Mouse (Mus musculus) liver, embryonic 15.5 days (tissue): Measurements from ENCODE around the gene Psmd3. TPM values are rescaled to one million over a fixed set of nuclear protein-coding genes. Genes with fewer than 3 reads are reported as not detected.
A peak's percentile ranks its signal among the peaks of the same experiment; 100 is the strongest.
"Not testable (repeated sequence)": the region's sequence is repeated elsewhere in the genome, so short reads cannot be mapped to it uniquely, and the experiment has no call there.

ENCODE experiments used
- ATAC-seq: fragments of 200-750 bp; cut with Nextera tagmentation; 2 replicates; pipeline ENCODE4 v1.8.0; 2017; ENCODE audit warnings: moderate number of reproducible peaks, mild to moderate bottlenecking, moderate library complexity; ENCODE audit not compliant: insufficient read depth
- H3K27ac ChIP-seq: fragments of 300-500 bp; sonication (generic); replicated peaks from 2 replicates; pipeline ENCODE4 v1.5.1; 2015; ENCODE audit warnings: mild to moderate bottlenecking, inconsistent platforms
- H3K27me3 ChIP-seq: fragments of 300-500 bp; sonication (generic); 2 replicates; pipeline ENCODE4 v1.6.1; 2015; ENCODE audit warnings: mild to moderate bottlenecking, inconsistent platforms
- H3K36me3 ChIP-seq: fragments of 300-500 bp; sonication (generic); replicated peaks from 2 replicates; pipeline ENCODE4 v1.6.1; 2015; ENCODE audit warnings: moderate library complexity, mild to moderate bottlenecking, inconsistent platforms
- H3K4me1 ChIP-seq: fragments of 300-500 bp; sonication (generic); replicated peaks from 2 replicates; pipeline ENCODE4 v1.6.1; 2015; ENCODE audit warnings: inconsistent platforms
- H3K4me2 ChIP-seq: fragments of 300-500 bp; sonication (generic); 2 replicates; pipeline ENCODE4 v1.6.1; 2015; ENCODE audit warnings: moderate library complexity, mild to moderate bottlenecking, inconsistent platforms
- H3K4me3 ChIP-seq: fragments of 300-500 bp; sonication (generic); replicated peaks from 2 replicates; pipeline ENCODE4 v1.5.1; 2015; ENCODE audit warnings: mild to moderate bottlenecking, inconsistent platforms
- H3K9ac ChIP-seq: fragments of 300-500 bp; sonication (generic); 2 replicates; pipeline ENCODE4 v1.6.1; 2015; ENCODE audit warnings: moderate library complexity, mild to moderate bottlenecking, inconsistent platforms
- H3K9me3 ChIP-seq: fragments of 300-500 bp; sonication (generic); replicated peaks from 2 replicates; pipeline ENCODE4 v1.6.1; 2016; ENCODE audit warnings: inconsistent platforms
- WGBS: fragments of 180-500 bp; shearing (Covaris S2); methylation state at CpG from one replicate; pipeline ENCODE4 v1.1.7; 2015; ENCODE audit warnings: mixed read lengths; ENCODE audit not compliant: insufficient replicate concordance; 5-methylcytosine and 5-hydroxymethylcytosine counted together
- polyA plus RNA-seq: library from polyadenylated mRNA; unstranded; fragments of >200 nt; fragmentation: Nextera tagmentation; extraction: Ambion mirVana; gene quantifications from 2 replicates; pipeline ENCODE4 v1.2.1, GENCODE M21; 2015

Gene Psmd3
- polyA plus RNA-seq, 1 experiment from 2014 or later, result 102 TPM

DNA sequence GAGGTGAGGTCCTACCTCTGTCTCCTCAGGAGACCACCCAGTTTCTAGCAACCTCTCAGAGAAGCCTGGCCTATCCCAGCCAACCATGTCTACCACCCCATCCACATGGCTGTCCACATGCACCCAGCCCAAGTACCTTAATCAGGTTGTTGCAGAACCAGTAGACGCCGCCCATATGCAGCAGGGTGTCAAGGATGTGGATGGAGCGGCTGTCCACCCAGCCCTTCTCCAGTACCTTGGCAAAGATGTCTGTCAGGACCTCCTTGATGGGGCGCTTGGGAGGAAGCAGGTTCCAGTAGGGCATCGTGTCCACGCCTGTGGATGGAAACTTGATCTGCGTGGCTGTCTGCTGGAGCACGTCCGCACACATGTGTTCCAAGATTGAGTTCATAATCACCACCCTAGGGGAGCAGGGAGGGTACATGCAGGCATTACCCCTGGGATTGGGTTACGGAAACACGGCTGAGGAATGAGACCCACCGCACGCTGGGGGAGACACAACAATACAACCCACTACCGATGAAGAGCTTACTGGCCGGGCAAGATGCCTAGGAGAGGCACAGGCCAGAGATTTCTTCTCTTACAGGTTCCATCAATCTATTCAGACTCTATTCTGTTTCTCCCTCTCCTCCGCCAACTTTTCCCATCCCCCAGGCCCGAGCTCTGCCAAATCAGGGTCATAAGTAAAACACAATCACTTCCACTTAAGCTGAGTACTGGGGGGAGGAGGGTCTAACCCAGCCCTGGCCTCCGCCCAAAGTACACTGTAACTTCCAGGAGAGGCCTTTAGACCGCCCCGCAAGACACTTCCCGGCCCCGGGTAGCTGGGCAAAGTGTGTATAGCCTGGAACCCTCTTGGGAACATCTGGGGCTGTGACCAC, 25.3 kb downstream of the Psmd3 start:
- Histone ChIP-seq H3K36me3 (peaks cover 65% of the 10 kb centered on the region), H3K9me3 (no peaks in the 10 kb centered on the region), H3K4me3 (no peak overlapping the region), H3K9ac (no peak overlapping the region), H3K27me3 (no peaks in the 10 kb centered on the region), H3K4me2 (no peak overlapping the region), H3K4me1 (peaks cover 42% of the 10 kb centered on the region), H3K27ac (peak overlapping the region; percentile 52; the same call in 1 of the 2 replicates)
- no peak for ATAC-seq
- 86% methylated on average over 22 of the region's 22 CpGs for WGBS

DNA sequence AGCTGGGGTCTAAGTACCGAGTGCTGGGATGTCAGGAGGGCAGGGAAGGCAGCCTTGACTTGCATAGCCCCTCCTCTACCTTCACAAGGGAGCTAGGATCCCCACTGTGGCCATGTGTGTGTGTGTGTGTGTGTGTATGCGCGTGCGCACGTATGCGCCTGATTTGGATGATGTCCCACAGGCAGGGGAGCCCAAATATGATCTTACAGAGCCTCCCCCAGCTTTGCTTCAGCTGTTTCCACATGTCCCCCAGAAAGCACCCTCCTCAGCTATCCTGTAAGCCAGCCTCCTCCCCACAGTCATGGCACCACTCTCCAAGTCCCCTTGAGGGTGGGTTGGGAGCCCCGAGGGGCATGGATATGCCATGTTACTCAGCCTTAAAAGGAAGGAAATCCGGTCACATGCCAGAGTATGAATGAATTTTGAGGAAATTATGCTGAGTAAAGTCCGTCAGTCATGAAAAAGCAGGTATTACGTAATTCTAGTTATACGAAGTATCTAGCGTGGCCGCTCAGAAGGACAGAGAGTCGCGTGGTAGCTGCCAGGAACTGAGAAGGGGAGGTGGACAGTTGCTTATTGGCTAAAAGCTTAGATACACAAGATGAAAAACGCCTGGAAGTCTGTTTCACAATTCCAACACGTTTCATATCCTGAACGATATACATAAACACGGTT, 26.1 kb downstream of the Psmd3 start:
- Histone ChIP-seq H3K27me3 (no peaks in the 10 kb centered on the region), H3K9me3 (no peaks in the 10 kb centered on the region), H3K27ac (peak overlapping the region; percentile 52), H3K4me3 (no peak overlapping the region), H3K4me2 (no peak overlapping the region), H3K36me3 (peaks cover 73% of the 10 kb centered on the region), H3K9ac (no peak overlapping the region), H3K4me1 (peaks cover 42% of the 10 kb centered on the region)
- 62% methylated on average over 19 of the region's 19 CpGs for WGBS
- no peak for ATAC-seq

DNA sequence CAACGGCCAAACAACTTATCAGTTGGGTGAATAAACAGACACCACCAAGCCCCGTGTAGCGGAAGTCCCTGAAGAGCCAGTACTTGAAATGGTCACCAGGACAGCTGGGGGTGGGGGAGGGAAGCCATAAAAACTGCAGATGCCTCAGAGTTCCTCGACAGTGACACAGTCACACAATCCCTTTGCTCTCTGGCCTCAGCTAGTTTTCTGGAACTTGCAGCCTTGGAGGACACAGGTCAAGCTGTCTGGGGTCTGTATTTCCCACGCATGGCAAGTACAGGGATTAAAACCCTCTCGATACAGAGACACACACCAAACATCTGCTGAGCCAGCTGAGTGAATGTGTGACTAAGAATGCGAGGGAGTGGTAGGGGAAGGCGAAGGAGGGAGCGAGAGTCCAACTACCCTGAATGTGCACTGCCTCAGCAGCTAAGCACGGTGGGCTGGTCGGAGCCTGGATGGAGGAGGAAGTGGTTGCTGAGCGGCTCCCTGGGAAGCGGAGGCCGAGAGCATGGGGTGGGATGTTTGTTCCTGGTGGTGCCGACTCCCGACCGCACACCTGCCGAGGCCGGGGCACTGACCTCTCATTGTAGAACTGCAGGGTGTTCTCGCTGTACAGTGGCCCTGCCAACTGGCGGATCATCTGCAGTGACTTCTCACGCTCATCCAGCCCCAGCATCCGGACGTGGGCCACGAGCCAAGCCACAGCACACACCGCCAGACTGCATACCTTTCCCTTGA, 26.8 kb downstream of the Psmd3 start:
- Histone ChIP-seq H3K4me1 (peaks cover 42% of the 10 kb centered on the region), H3K27ac (peak overlapping the region; percentile 48), H3K27me3 (no peaks in the 10 kb centered on the region), H3K9me3 (no peaks in the 10 kb centered on the region), H3K4me3 (no peak overlapping the region), H3K36me3 (peaks cover 78% of the 10 kb centered on the region), H3K4me2 (no peak overlapping the region), H3K9ac (no peak overlapping the region)
- no peak for ATAC-seq
- WGBS, result 52% methylated on average over 26 of the region's 26 CpGs

DNA sequence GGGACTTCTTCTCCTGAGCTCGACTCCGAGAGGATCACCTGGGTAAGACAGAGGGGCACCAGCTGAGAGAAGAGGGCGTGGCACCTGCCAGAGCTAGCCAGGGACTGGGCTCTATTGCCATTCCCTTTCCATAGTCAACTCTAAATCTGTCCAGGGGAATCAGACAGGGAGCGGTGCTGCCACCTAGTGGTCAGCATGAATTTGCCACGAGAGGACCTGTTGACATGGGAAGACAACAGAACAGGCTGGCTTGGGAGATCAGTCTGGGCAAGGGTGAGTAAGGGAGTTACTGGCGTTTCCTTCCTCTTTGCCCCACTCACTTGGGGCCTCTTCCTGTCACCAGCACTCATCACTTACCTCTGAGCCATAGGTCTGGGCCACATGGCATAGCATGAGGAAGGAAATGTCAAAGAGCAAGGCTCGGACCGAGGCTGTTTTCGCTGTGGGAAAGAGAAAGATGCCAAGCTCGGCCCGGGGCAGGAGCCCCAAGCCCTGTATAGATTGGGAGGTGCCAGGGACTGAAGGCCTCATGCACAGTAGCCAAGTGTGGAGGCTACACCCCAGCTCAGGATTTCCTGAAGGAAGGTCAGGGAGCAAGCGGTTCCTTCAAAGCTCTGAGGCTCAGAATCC, 28.2 kb downstream of the Psmd3 start:
- H3K4me3 ChIP-seq, result no peak overlapping the region
- H3K27ac ChIP-seq, result peak overlapping the region; percentile 60
- 26% methylated on average over 12 of the region's 12 CpGs for WGBS
- no peaks in the 10 kb centered on the region for H3K9me3 ChIP-seq
- peak; percentile 50 for ATAC-seq
- H3K9ac ChIP-seq, result no peak overlapping the region
- 0 out of 2 replicates have a peak overlapping the region, but pooled peaks have one; percentile 19 for H3K4me2 ChIP-seq
- peaks cover 77% of the 10 kb centered on the region for H3K36me3 ChIP-seq
- peaks cover 42% of the 10 kb centered on the region for H3K4me1 ChIP-seq
- no peaks in the 10 kb centered on the region for H3K27me3 ChIP-seq

DNA sequence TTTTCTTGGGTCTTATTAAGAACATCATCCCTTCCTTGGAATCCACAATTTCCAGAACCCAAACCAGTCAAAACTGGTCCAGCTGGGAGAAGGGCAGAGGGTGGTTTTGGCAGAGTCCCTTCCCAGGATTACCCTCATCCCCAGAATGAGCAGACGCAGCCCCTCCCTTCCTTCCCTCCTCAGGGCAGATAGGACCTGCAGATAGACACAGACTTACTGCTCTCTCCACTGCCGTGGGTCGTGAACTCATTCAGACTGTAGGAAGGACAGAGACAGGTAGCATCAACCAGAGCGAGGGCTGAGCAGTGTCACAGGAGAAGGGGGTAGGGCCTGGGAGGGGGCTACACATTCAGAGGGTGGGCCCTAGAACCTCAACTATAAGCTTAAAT, 28.7 kb downstream of the Psmd3 start:
- H3K4me3 ChIP-seq, result no peak overlapping the region
- H3K9ac ChIP-seq, result no peak overlapping the region
- no peaks in the 10 kb centered on the region for H3K9me3 ChIP-seq
- H3K4me1 ChIP-seq, result peaks cover 42% of the 10 kb centered on the region
- H3K27me3 ChIP-seq, result no peaks in the 10 kb centered on the region
- 0 out of 2 replicates have a peak overlapping the region, but pooled peaks have one; percentile 19 for H3K4me2 ChIP-seq
- H3K36me3 ChIP-seq, result peaks cover 77% of the 10 kb centered on the region
- no peak for ATAC-seq
- peak overlapping the region; percentile 60 for H3K27ac ChIP-seq
- 44% methylated on average over 4 of the region's 4 CpGs for WGBS

DNA sequence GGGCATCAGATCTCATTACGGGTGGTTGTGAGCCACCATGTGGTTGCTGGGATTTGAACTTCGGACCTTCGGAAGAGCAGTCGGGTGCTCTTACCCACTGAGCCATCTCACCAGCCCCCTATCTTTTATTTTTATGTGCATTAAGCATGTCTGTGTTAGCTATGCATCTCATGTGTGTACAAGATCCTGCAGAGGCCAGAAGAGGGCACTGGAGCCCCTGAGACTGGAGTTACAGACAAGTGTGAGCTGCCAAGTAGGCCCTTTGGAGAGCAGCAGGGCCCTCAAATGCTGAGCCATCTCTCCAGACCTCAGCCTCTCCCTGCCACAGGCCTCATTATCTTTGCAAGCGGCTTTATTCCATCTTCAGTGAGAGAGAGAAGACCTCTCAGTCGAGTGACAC, 29.7 kb downstream of the Psmd3 start:
- not testable (repeated sequence) for H3K27ac ChIP-seq, H3K27me3 ChIP-seq, H3K4me2 ChIP-seq, ATAC-seq, H3K9ac ChIP-seq, H3K4me3 ChIP-seq, H3K9me3 ChIP-seq
- H3K4me1 ChIP-seq, result peaks cover 42% of the 10 kb centered on the region
- H3K36me3 ChIP-seq, result peaks cover 74% of the 10 kb centered on the region
- WGBS, result 68% methylated on average over 6 of the region's 6 CpGs

DNA sequence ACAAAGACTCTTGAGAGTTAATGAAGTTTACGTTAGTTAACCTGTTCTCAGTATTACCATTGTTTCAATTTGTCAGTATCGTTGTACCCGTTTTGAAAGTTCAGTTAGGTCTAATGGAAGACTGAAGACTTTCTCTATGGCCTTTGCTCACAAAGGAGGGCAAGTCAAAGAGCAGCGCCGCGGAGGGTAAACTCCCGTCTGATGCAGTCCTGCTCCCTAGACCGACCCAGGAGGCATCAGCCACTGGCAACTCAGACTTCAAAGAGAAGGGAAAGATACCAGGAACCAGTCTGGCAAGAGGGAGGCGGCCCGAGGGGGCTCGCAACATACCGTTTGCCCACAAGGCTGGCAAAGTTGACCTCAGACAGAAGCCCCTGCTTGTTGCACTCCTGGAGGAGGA, 31.3 kb downstream of the Psmd3 start:
- ATAC-seq, result no peak
- H3K9me3 ChIP-seq, result no peaks in the 10 kb centered on the region
- H3K9ac ChIP-seq, result no peak overlapping the region
- H3K4me2 ChIP-seq, result no peak overlapping the region
- peaks cover 41% of the 10 kb centered on the region for H3K4me1 ChIP-seq
- H3K36me3 ChIP-seq, result peaks cover 69% of the 10 kb centered on the region
- WGBS, result 74% methylated on average over 12 of the region's 12 CpGs
- H3K4me3 ChIP-seq, result no peak overlapping the region
- no peak overlapping the region for H3K27ac ChIP-seq
- no peaks in the 10 kb centered on the region for H3K27me3 ChIP-seq

DNA sequence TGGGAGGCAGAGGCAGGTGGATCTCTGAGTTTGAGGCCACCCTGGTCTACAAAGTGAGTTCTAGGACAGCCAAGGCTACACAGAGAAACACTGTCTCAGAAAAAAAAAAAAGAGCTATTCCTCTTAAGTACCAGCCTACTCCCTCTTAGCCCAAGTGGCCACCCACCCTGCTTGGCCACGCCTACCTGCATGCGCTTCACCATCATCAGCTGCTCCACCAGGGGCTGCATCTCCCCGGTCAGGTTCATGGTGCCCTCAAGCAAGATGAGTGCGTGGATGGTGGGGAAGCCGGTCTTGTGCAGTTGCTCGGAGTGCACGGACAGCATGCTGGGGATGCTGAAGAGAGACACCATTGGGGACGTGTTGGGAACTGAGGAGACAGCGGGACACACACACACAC, 33.6 kb downstream of the Psmd3 start:
- Histone ChIP-seq H3K9me3 (no peaks in the 10 kb centered on the region), H3K27ac (no peak overlapping the region), H3K27me3 (no peaks in the 10 kb centered on the region), H3K9ac (no peak overlapping the region), H3K4me3 (no peak overlapping the region), H3K4me2 (no peak overlapping the region), H3K4me1 (peaks cover 26% of the 10 kb centered on the region), H3K36me3 (peaks cover 56% of the 10 kb centered on the region)
- ATAC-seq, result no peak
- 80% methylated on average over 9 of the region's 9 CpGs for WGBS

DNA sequence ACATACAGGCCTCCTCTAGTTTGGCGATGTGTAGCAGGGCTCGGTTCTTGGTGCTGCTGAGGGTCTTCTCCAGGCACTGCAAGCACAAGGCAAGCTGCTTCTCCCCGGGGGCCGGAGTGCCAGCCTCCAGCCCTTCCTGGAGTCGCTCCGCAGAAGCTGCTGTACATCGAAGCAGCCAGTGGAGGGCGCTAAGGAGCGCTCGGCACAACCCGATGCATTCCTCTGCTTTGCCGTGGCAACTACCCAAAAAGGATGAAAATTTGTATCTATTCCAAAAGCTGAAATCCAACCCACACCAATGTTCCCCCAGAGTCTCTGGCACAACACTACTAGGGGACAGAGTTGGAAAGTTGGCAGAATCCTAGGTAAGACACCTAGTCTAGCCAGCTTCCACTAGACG, 35.5 kb downstream of the Psmd3 start:
- 25% methylated on average over 13 of the region's 13 CpGs for WGBS
- peaks cover 46% of the 10 kb centered on the region for H3K36me3 ChIP-seq
- no peak for ATAC-seq

DNA sequence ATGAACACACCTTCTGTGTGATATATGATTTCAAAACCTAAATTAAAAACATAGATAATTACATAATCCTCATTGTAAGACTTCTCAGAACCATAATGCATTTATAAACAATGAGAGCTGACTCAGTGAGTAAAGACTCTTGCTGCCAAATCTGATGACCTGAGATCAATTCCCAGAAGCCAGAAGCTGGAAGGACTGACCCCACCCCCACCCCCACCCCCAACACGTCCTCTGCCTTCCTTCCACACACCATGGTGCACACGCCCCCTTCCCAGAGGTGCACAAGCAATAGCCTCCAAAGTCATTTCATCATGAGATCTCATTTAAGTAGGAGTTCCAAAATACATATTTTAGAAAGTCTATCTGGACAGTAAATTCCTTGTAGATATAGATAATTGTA, 38.4 kb downstream of the Psmd3 start:
- no peaks in the 10 kb centered on the region for H3K9me3 ChIP-seq
- H3K4me1 ChIP-seq, result peaks cover 19% of the 10 kb centered on the region
- H3K4me3 ChIP-seq, result no peak overlapping the region
- 59% methylated on average over 2 of the region's 2 CpGs for WGBS
- no peak for ATAC-seq
- H3K9ac ChIP-seq, result no peak overlapping the region
- H3K27ac ChIP-seq, result no peak overlapping the region
- no peak overlapping the region for H3K4me2 ChIP-seq
- H3K27me3 ChIP-seq, result no peaks in the 10 kb centered on the region
- H3K36me3 ChIP-seq, result peaks cover 24% of the 10 kb centered on the region

More for the DNA sequence above, 35.5 kb downstream of the Psmd3 start:
- no peak overlapping the region for H3K9ac ChIP-seq
- H3K27me3 ChIP-seq, result no peaks in the 10 kb centered on the region
- H3K9me3 ChIP-seq, result no peaks in the 10 kb centered on the region
- H3K4me2 ChIP-seq, result no peak overlapping the region
- H3K4me1 ChIP-seq, result peaks cover 19% of the 10 kb centered on the region
- H3K4me3 ChIP-seq, result no peak overlapping the region
- no peak overlapping the region for H3K27ac ChIP-seq
